Mouse (Mus musculus): ENCODE results near the gene Asphd2. TPM values are rescaled to one million over a fixed set of nuclear protein-coding genes. Genes with fewer than 3 reads are reported as not detected.

The Asphd2 gene
- polyA plus RNA-seq, 1 experiment, result 120 TPM

- no peak for TF ChIP-seq POLR2A (IDR thresholded peaks at IDR 0.05; ENCODE audit: borderline replicate concordance, extremely low read depth, insufficient read depth, insufficient read length, poor library complexity, severe bottlenecking)
- no peak for TF ChIP-seq CTCF (IDR thresholded peaks at IDR 0.05; ENCODE audit: borderline replicate concordance, extremely low read depth, insufficient read depth, insufficient read length)
- DNase-seq (ENCODE audit: low read depth), result no peak
These were observed 25.3 kb downstream of the Asphd2 start for GRCm38 (mm10) chr5:112369326-112369725.

DNA sequence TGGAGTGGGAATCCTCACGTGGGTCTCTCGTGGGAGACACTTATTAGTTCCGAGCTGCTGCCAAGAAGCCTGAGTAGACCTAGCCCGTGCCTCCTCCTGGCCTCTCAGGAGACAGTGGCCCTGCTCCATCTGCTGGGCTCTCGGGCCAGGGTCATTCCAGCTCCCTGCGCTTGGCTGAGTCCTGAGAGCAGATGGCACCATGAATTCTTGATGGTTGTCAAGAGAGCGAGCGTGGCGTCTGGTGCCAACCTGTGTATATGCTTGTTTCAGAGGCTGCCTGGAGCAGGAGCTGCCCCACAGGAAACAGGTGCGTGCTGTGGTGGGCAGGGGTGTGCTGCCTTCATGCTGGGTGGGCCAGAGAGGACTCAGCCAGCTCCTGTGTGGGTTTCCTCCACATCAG is 26.0 kb downstream of the Asphd2 start:
- peak; percentile 66 for DNase-seq (ENCODE audit: low read depth)
- TF ChIP-seq CTCF (IDR thresholded peaks at IDR 0.05; ENCODE audit: borderline replicate concordance, extremely low read depth, insufficient read depth, insufficient read length), result no peak
- no peak for TF ChIP-seq POLR2A (IDR thresholded peaks at IDR 0.05; ENCODE audit: borderline replicate concordance, extremely low read depth, insufficient read depth, insufficient read length, poor library complexity, severe bottlenecking)

GRCm38 (mm10) chr5:112367929-112368328 is 26.7 kb downstream of the Asphd2 start:
- no peak for DNase-seq (ENCODE audit: low read depth)
- TF ChIP-seq POLR2A (IDR thresholded peaks at IDR 0.05; ENCODE audit: borderline replicate concordance, extremely low read depth, insufficient read depth, insufficient read length, poor library complexity, severe bottlenecking) (no peak), CTCF (IDR thresholded peaks at IDR 0.05; ENCODE audit: borderline replicate concordance, extremely low read depth, insufficient read depth, insufficient read length) (no peak)

- no peak for TF ChIP-seq POLR2A (IDR thresholded peaks at IDR 0.05; ENCODE audit: borderline replicate concordance, extremely low read depth, insufficient read depth, insufficient read length, poor library complexity, severe bottlenecking)
- TF ChIP-seq CTCF (IDR thresholded peaks at IDR 0.05; ENCODE audit: borderline replicate concordance, extremely low read depth, insufficient read depth, insufficient read length), result no peak
- no peak for DNase-seq (ENCODE audit: low read depth)
These were observed 27.3 kb downstream of the Asphd2 start for GRCm38 (mm10) chr5:112367338-112367737.

GRCm38 (mm10) chr5:112366879-112367278 is 27.8 kb downstream of the Asphd2 start:
- no peak for DNase-seq (ENCODE audit: low read depth)
- no peak for TF ChIP-seq POLR2A (IDR thresholded peaks at IDR 0.05; ENCODE audit: borderline replicate concordance, extremely low read depth, insufficient read depth, insufficient read length, poor library complexity, severe bottlenecking)

- TF ChIP-seq POLR2A (IDR thresholded peaks at IDR 0.05; ENCODE audit: borderline replicate concordance, extremely low read depth, insufficient read depth, insufficient read length, poor library complexity, severe bottlenecking) (no peak), CTCF (IDR thresholded peaks at IDR 0.05; ENCODE audit: borderline replicate concordance, extremely low read depth, insufficient read depth, insufficient read length) (no peak)
- DNase-seq (ENCODE audit: low read depth), result no peak
These were observed 30.4 kb downstream of the Asphd2 start for GRCm38 (mm10) chr5:112364184-112364797.

- TF ChIP-seq CTCF (IDR thresholded peaks at IDR 0.05; ENCODE audit: borderline replicate concordance, extremely low read depth, insufficient read depth, insufficient read length), result no peak
- no peak for TF ChIP-seq POLR2A (IDR thresholded peaks at IDR 0.05; ENCODE audit: borderline replicate concordance, extremely low read depth, insufficient read depth, insufficient read length, poor library complexity, severe bottlenecking)
- DNase-seq (ENCODE audit: low read depth), result no peak
These were observed 34.6 kb downstream of the Asphd2 start for GRCm38 (mm10) chr5:112360077-112360476.

DNA sequence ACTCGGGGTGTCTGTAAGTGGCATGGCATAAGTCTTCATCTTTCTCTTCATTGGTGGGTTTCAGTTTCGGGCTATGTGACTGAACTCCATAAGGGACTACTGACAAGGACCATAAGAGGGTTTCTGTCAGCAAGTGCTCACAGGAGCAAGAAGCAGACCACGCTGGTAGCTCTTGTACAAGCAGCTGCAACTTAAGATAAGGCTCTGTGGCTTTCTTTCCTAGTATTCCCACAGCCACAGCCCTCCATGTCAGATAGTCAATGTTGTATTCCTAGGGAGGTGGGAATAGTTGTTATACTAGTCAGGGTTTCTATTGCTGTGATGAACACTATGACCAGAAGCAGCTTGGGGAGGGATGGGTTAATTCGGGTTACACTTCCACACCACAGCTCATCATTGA is 35.1 kb downstream of the Asphd2 start:
- no peak for TF ChIP-seq CTCF (IDR thresholded peaks at IDR 0.05; ENCODE audit: borderline replicate concordance, extremely low read depth, insufficient read depth, insufficient read length)
- no peak for TF ChIP-seq POLR2A (IDR thresholded peaks at IDR 0.05; ENCODE audit: borderline replicate concordance, extremely low read depth, insufficient read depth, insufficient read length, poor library complexity, severe bottlenecking)
- no peak for DNase-seq (ENCODE audit: low read depth)

DNA sequence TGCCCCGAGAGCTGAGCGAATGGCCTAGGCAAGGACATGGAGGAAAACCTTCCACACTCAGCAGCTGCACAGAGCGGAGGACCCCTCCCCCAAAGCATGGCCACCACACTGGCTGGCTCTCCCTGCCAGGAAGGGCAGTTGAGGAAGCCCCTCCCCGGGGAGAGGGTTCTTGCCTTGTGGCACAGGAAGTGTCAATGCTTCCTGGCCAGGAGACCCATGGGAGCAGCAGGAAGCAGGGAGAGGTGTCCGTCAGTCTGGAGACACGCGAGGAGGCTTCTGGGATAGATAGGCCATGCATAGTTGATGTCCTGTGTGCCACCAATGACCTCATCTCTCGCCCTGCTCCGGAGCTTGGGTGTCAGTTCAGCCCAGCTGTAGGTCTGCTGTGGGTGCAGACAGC is 38.3 kb downstream of the Asphd2 start:
- TF ChIP-seq CTCF (IDR thresholded peaks at IDR 0.05; ENCODE audit: borderline replicate concordance, extremely low read depth, insufficient read depth, insufficient read length) (no peak), POLR2A (IDR thresholded peaks at IDR 0.05; ENCODE audit: borderline replicate concordance, extremely low read depth, insufficient read depth, insufficient read length, poor library complexity, severe bottlenecking) (no peak)
- DNase-seq (ENCODE audit: low read depth), result no peak

- no peak for DNase-seq (ENCODE audit: low read depth)
- TF ChIP-seq POLR2A (IDR thresholded peaks at IDR 0.05; ENCODE audit: borderline replicate concordance, extremely low read depth, insufficient read depth, insufficient read length, poor library complexity, severe bottlenecking) (no peak), CTCF (IDR thresholded peaks at IDR 0.05; ENCODE audit: borderline replicate concordance, extremely low read depth, insufficient read depth, insufficient read length) (no peak)
These were observed 38.8 kb downstream of the Asphd2 start, which contains the start of gene Gm6583 for GRCm38 (mm10) chr5:112355910-112356309. Gene Gm6583, minus strand, starts transcription at chr5:112356033.

DNA sequence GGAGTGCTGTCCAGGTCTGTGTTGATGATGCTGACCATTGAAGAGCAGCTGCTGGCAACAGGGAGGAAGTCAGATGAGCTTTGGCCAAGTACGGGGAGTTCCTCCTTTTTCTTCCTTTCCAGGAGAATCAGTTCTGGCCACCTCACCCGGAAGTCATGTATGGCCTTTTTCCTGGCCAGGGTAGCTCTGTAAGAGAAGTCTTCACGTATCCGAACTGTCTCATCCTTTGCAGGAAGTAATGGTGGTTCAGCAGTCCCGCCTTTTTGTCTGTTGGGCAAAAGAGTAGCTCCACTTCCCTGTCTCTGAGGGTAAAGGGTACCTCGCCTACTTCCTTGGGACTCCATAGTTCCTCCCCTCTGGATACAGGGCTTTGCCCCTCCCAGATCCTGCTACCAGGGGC is 39.2 kb downstream of the Asphd2 start:
- no peak for DNase-seq (ENCODE audit: low read depth)
- TF ChIP-seq CTCF (IDR thresholded peaks at IDR 0.05; ENCODE audit: borderline replicate concordance, extremely low read depth, insufficient read depth, insufficient read length) (no peak), POLR2A (IDR thresholded peaks at IDR 0.05; ENCODE audit: borderline replicate concordance, extremely low read depth, insufficient read depth, insufficient read length, poor library complexity, severe bottlenecking) (no peak)

GRCm38 (mm10) chr5:112349169-112349568 is 45.5 kb downstream of the Asphd2 start:
- DNase-seq (ENCODE audit: low read depth), result no peak
- TF ChIP-seq POLR2A (IDR thresholded peaks at IDR 0.05; ENCODE audit: borderline replicate concordance, extremely low read depth, insufficient read depth, insufficient read length, poor library complexity, severe bottlenecking) (no peak), CTCF (IDR thresholded peaks at IDR 0.05; ENCODE audit: borderline replicate concordance, extremely low read depth, insufficient read depth, insufficient read length) (no peak)
